Mouse (Mus musculus): Measurements from ENCODE around the gene Tecr. TPM values are rescaled to one million over a fixed set of nuclear protein-coding genes. Genes with fewer than 3 reads are reported as not detected.

Gene Tecr
- polyA plus RNA-seq, 1 experiment from 2014 or later = 550 TPM

GRCm38 (mm10) chr8:83583236-83583635 is 24.5 kb downstream of the Tecr start:
- Histone ChIP-seq H3K9me3 (ENCODE audit: control insufficient read depth, low read length) (no peaks in the 10 kb centered on the region), H3K4me3 (ENCODE audit: low read depth, low read length) (no peak overlapping the region), H3K9ac (ENCODE audit: low read length) (no peak overlapping the region), H3K27ac (ENCODE audit: low read depth, low read length) (no peak overlapping the region), H3K27me3 (ENCODE audit: control insufficient read depth, insufficient read depth, low read length) (no peaks in the 10 kb centered on the region), H3K4me1 (replicated peaks; ENCODE audit: control insufficient read depth, insufficient read depth, low read length) (0 out of 2 replicates have a peak, but pooled peaks cover 2% of the 10 kb centered on the region), H3K4me2 (ENCODE audit: low read depth, low read length, severe bottlenecking) (no peak overlapping the region), H3K36me3 (ENCODE audit: control insufficient read depth, insufficient read depth, low read length) (no peaks in the 10 kb centered on the region; the same call in 1 of the 2 replicates)
- ATAC-seq (replicated peaks; ENCODE audit: low FRiP score) = no peak
- DNase-seq (ENCODE audit: low spot score) = no peak
- WGBS = 89% methylated on average over 15 of the region's 15 CpGs

GRCm38 (mm10) chr8:83582226-83582625 is 25.5 kb downstream of the Tecr start:
- WGBS = 91% methylated on average over 8 of the region's 8 CpGs
- no peak overlapping the region for H3K4me2 ChIP-seq (ENCODE audit: low read depth, low read length, severe bottlenecking)
- ATAC-seq (replicated peaks; ENCODE audit: low FRiP score) = no peak
- no peaks in the 10 kb centered on the region for H3K27me3 ChIP-seq (ENCODE audit: control insufficient read depth, insufficient read depth, low read length)
- H3K9me3 ChIP-seq (ENCODE audit: control insufficient read depth, low read length) = no peaks in the 10 kb centered on the region
- H3K36me3 ChIP-seq (ENCODE audit: control insufficient read depth, insufficient read depth, low read length) = no peaks in the 10 kb centered on the region; the same call in 1 of the 2 replicates
- no peak for DNase-seq (ENCODE audit: low spot score)
- H3K27ac ChIP-seq (ENCODE audit: low read depth, low read length) = no peak overlapping the region
- no peak overlapping the region for H3K9ac ChIP-seq (ENCODE audit: low read length)
- 0 out of 2 replicates have a peak, but pooled peaks cover 4% of the 10 kb centered on the region for H3K4me1 ChIP-seq (replicated peaks; ENCODE audit: control insufficient read depth, insufficient read depth, low read length)
- no peak overlapping the region for H3K4me3 ChIP-seq (ENCODE audit: low read depth, low read length)

- H3K27ac ChIP-seq (ENCODE audit: low read depth, low read length) = no peak overlapping the region
- no peak overlapping the region for H3K4me3 ChIP-seq (ENCODE audit: low read depth, low read length)
- H3K9ac ChIP-seq (ENCODE audit: low read length) = no peak overlapping the region
- H3K36me3 ChIP-seq (ENCODE audit: control insufficient read depth, insufficient read depth, low read length) = no peaks in the 10 kb centered on the region
- no peak overlapping the region for H3K4me2 ChIP-seq (ENCODE audit: low read depth, low read length, severe bottlenecking)
- H3K27me3 ChIP-seq (ENCODE audit: control insufficient read depth, insufficient read depth, low read length) = no peaks in the 10 kb centered on the region
- H3K4me1 ChIP-seq (replicated peaks; ENCODE audit: control insufficient read depth, insufficient read depth, low read length) = 0 out of 2 replicates have a peak, but pooled peaks cover 4% of the 10 kb centered on the region
- 92% methylated on average over 8 of the region's 8 CpGs for WGBS
- H3K9me3 ChIP-seq (ENCODE audit: control insufficient read depth, low read length) = no peaks in the 10 kb centered on the region
- no peak for ATAC-seq (replicated peaks; ENCODE audit: low FRiP score)
- DNase-seq (ENCODE audit: low spot score) = no peak
These were observed 26.9 kb downstream of the Tecr start for GRCm38 (mm10) chr8:83580826-83581225.

DNA sequence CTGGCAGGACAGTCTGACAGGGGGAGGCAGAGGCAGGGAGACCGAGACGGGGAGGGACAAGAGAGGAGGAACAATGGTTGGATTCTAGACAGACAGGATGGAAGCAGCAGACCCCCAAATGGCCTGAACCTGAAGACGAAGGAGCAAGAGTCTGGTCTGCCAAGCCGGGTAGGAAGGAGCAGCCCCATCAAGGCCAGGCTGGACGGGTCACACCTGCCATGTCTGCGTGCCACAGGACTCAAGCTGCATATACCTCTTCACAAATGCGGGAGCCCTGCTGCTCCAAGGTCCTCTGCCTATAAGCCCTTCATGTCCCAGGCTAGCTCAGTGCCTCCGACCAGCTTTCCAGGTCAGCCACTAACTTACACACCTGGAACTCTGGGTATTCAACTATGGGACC is 28.1 kb downstream of the Tecr start:
- ATAC-seq (replicated peaks; ENCODE audit: low FRiP score) = no peak
- WGBS = 91% methylated on average over 8 of the region's 8 CpGs

GRCm38 (mm10) chr8:83578131-83579055 is 29.4 kb downstream of the Tecr start:
- H3K27ac ChIP-seq (ENCODE audit: low read depth, low read length) = no peak overlapping the region
- DNase-seq (ENCODE audit: low spot score) (peak; percentile 48), ATAC-seq (replicated peaks; ENCODE audit: low FRiP score) (no peak)
- no peaks in the 10 kb centered on the region for H3K36me3 ChIP-seq (ENCODE audit: control insufficient read depth, insufficient read depth, low read length)
- no peak overlapping the region for H3K4me3 ChIP-seq (ENCODE audit: low read depth, low read length)
- H3K27me3 ChIP-seq (ENCODE audit: control insufficient read depth, insufficient read depth, low read length) = no peaks in the 10 kb centered on the region
- H3K4me2 ChIP-seq (ENCODE audit: low read depth, low read length, severe bottlenecking) = no peak overlapping the region
- H3K9me3 ChIP-seq (ENCODE audit: control insufficient read depth, low read length) = no peaks in the 10 kb centered on the region
- 79% methylated on average over 17 of the region's 17 CpGs for WGBS
- no peak overlapping the region for H3K9ac ChIP-seq (ENCODE audit: low read length)
- 0 out of 2 replicates have a peak, but pooled peaks cover 4% of the 10 kb centered on the region for H3K4me1 ChIP-seq (replicated peaks; ENCODE audit: control insufficient read depth, insufficient read depth, low read length)

More for the DNA sequence above, 28.1 kb downstream of the Tecr start:
- Histone ChIP-seq H3K9me3 (ENCODE audit: control insufficient read depth, low read length) (no peaks in the 10 kb centered on the region), H3K4me3 (ENCODE audit: low read depth, low read length) (no peak overlapping the region), H3K27me3 (ENCODE audit: control insufficient read depth, insufficient read depth, low read length) (no peaks in the 10 kb centered on the region), H3K4me2 (ENCODE audit: low read depth, low read length, severe bottlenecking) (no peak overlapping the region), H3K9ac (ENCODE audit: low read length) (no peak overlapping the region), H3K36me3 (ENCODE audit: control insufficient read depth, insufficient read depth, low read length) (no peaks in the 10 kb centered on the region), H3K27ac (ENCODE audit: low read depth, low read length) (no peak overlapping the region), H3K4me1 (replicated peaks; ENCODE audit: control insufficient read depth, insufficient read depth, low read length) (0 out of 2 replicates have a peak, but pooled peaks cover 4% of the 10 kb centered on the region)
- DNase-seq (ENCODE audit: low spot score) = peak; percentile 50

DNA sequence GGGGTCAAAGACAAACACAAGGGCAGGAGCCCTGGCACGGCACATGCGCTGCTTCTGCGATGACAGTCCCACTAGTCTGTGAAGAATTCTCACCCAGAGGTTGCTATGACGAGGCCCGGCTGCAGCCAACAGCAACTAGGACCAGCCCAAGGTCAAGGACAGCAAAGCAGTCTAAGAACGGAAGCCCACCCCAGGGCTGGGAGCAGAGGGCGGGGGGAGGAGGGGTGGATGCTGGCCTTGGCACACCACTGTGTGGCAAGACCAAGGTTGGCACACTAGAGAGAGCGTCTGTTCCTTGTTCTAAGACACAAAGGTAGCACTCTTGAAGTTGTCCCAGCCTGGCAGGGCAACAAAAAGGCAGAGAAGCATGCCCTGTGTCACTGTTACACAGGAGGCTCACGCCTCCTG is 30.4 kb downstream of the Tecr start:
- 0 out of 2 replicates have a peak, but pooled peaks cover 4% of the 10 kb centered on the region for H3K4me1 ChIP-seq (replicated peaks; ENCODE audit: control insufficient read depth, insufficient read depth, low read length)
- no peak for ATAC-seq (replicated peaks; ENCODE audit: low FRiP score)
- no peak overlapping the region for H3K4me2 ChIP-seq (ENCODE audit: low read depth, low read length, severe bottlenecking)
- WGBS = 73% methylated on average over 9 of the region's 9 CpGs
- no peak overlapping the region for H3K9ac ChIP-seq (ENCODE audit: low read length)
- H3K9me3 ChIP-seq (ENCODE audit: control insufficient read depth, low read length) = no peaks in the 10 kb centered on the region
- peaks cover 7% of the 10 kb centered on the region; the same call in 1 of the 2 replicates for H3K36me3 ChIP-seq (ENCODE audit: control insufficient read depth, insufficient read depth, low read length)
- H3K27me3 ChIP-seq (ENCODE audit: control insufficient read depth, insufficient read depth, low read length) = no peaks in the 10 kb centered on the region
- no peak for DNase-seq (ENCODE audit: low spot score)
- H3K27ac ChIP-seq (ENCODE audit: low read depth, low read length) = no peak overlapping the region
- no peak overlapping the region for H3K4me3 ChIP-seq (ENCODE audit: low read depth, low read length)

- Histone ChIP-seq H3K9ac (ENCODE audit: low read length) (no peak overlapping the region), H3K27me3 (ENCODE audit: control insufficient read depth, insufficient read depth, low read length) (no peaks in the 10 kb centered on the region), H3K27ac (ENCODE audit: low read depth, low read length) (no peak overlapping the region), H3K4me3 (ENCODE audit: low read depth, low read length) (no peak overlapping the region), H3K36me3 (ENCODE audit: control insufficient read depth, insufficient read depth, low read length) (peaks cover 9% of the 10 kb centered on the region; the same call in 1 of the 2 replicates), H3K4me2 (ENCODE audit: low read depth, low read length, severe bottlenecking) (no peak overlapping the region), H3K9me3 (ENCODE audit: control insufficient read depth, low read length) (no peaks in the 10 kb centered on the region), H3K4me1 (replicated peaks; ENCODE audit: control insufficient read depth, insufficient read depth, low read length) (0 out of 2 replicates have a peak, but pooled peaks cover 4% of the 10 kb centered on the region)
- ATAC-seq (replicated peaks; ENCODE audit: low FRiP score) (no peak), DNase-seq (ENCODE audit: low spot score) (peak; percentile 46)
- 66% methylated on average over 4 of the region's 4 CpGs for WGBS
These were observed 30.9 kb downstream of the Tecr start for GRCm38 (mm10) chr8:83576921-83577320.

GRCm38 (mm10) chr8:83576516-83576895 is 31.3 kb downstream of the Tecr start:
- Histone ChIP-seq H3K4me2 (ENCODE audit: low read depth, low read length, severe bottlenecking) (no peak overlapping the region), H3K9ac (ENCODE audit: low read length) (no peak overlapping the region), H3K27me3 (ENCODE audit: control insufficient read depth, insufficient read depth, low read length) (no peaks in the 10 kb centered on the region), H3K36me3 (ENCODE audit: control insufficient read depth, insufficient read depth, low read length) (peaks cover 10% of the 10 kb centered on the region; the same call in 1 of the 2 replicates), H3K9me3 (ENCODE audit: control insufficient read depth, low read length) (no peaks in the 10 kb centered on the region), H3K4me1 (replicated peaks; ENCODE audit: control insufficient read depth, insufficient read depth, low read length) (0 out of 2 replicates have a peak, but pooled peaks cover 4% of the 10 kb centered on the region), H3K4me3 (ENCODE audit: low read depth, low read length) (no peak overlapping the region), H3K27ac (ENCODE audit: low read depth, low read length) (no peak overlapping the region)
- ATAC-seq (replicated peaks; ENCODE audit: low FRiP score) (no peak), DNase-seq (ENCODE audit: low spot score) (peak; percentile 36)
- 71% methylated on average over 3 of the region's 4 CpGs for WGBS

Measured in forebrain, embryonic 11.5 days (tissue).